Mouse (Mus musculus) ovary, postnatal 10 days (tissue): ENCODE measurements around the gene Arhgef39.
A peak's percentile ranks its signal among the peaks of the same experiment; 100 is the strongest.

Source experiments
- DNase-seq: peaks from one replicate; pipeline ENCODE4 v3.0.0; 2022; ENCODE audit warnings: low spot score

Gene Arhgef39

GRCm38 (mm10) chr4:43499407-43500333 is at the start of gene Arhgef39:
Gene Arhgef39, minus strand, starts transcription at chr4:43499695.
- no peak for DNase-seq

DNA sequence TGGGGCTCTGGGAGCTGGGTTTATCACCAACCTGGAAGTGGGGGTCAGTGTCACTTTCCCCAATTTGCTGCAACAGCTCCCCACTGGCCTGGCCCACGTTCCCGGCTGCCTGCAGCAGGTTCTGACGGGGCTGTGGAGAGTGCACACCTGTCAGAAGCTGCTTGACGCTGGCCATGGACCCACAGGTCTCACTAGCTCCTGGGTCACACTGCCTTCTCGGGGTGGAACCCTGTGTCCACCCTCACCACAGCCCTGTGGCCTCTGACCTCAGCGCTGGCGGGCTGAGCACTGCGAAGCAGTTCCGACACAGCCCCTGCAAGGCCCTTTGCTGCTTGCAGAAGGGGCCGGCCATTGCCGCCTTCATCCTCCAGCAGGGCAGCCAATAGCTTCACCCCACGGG is 49.6 kb upstream of the Arhgef39 start:
- no peak for DNase-seq

DNA sequence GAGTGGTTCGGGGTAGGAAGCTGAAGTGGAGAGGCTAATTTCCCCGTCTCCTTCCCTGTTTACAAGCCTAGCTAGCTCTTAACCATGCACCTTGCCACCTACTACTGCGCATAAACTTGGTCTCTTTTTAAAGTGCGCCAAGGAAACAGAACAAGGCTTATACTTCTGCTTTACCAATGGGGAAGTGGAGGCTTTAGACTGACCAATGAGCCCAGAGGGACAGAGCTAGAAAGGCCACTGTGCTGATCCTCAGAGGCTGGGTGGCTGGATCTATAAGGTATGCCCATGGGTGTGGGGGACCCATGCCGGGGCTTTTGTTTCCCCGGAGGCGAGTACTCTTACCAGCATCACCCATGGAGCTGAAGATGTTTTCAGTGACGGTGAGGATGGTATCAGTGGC is 47.7 kb upstream of the Arhgef39 start:
- DNase-seq: no peak

- DNase-seq: no peak
Measured at GRCm38 (mm10) chr4:43546375-43547047, 47.0 kb upstream of the Arhgef39 start.

GRCm38 (mm10) chr4:43542044-43542443 is 42.5 kb upstream of the Arhgef39 start:
- DNase-seq: no peak

DNA sequence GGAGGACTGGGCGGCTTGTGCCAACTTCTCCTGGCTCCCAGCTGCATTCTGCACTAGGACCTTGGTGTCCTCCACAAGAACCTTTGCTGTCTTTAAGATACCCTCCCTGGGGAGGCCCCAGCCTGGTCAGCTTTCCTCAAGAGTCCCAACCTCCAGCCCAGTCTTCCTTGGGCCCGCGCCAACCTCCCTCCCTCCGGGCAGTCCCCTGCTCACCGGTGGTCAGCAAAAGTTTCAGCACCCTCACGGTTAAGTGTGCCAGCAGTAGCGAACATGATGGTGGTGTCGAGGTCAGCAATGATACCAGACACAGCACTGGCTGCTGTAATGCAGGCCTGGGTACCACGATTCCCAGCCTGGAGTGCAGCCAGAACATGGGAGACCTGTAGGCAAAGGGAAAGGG is 36.5 kb upstream of the Arhgef39 start:
- no peak for DNase-seq

GRCm38 (mm10) chr4:43535628-43536027 is 36.1 kb upstream of the Arhgef39 start:
- DNase-seq: no peak

GRCm38 (mm10) chr4:43533270-43533669 is 33.8 kb upstream of the Arhgef39 start:
- DNase-seq: no peak

- DNase-seq: no peak
Measured at GRCm38 (mm10) chr4:43530581-43530980, 31.1 kb upstream of the Arhgef39 start.

- no peak for DNase-seq
Measured at GRCm38 (mm10) chr4:43530081-43530501, 30.6 kb upstream of the Arhgef39 start.

GRCm38 (mm10) chr4:43528487-43528886 is 29.0 kb upstream of the Arhgef39 start:
- no peak for DNase-seq

DNA sequence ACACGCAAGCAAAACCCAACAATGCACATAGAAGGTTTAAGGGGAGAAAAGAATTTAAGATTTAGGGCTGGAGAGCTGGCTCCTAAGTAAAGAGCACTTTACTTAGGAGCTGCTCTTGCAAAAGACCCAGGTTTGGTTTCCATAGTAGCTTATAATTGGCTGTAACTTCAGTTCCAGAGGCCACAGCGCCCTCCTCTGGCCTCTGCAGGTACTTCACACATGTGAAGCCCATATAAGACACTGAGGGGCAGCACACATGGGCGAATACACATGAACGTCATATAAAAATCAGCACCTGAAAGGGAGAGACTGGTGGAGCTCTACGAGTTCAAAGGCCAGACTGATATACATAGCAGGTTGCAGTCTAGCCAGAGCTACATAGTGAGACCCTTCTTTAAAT is 28.4 kb upstream of the Arhgef39 start:
- no peak for DNase-seq

DNA sequence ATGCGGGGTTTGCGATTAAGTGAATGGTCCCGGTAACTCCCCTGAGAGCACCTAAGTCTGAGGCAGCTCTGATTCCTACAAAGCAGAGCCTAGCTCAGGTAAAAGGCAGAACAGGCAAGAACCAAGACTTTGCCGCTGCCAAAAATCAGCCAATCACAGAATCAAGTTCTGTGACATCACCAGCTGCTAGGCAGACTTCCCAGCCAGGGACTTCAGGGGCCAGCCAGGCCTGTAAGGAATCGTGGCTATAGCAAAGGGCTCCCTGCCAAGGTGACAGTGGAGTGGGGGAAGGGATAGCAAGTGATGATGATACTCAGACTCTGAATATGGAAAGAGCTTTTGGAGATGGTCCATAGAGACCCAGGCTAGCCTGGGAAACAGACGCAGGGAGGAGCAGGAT is 20.5 kb upstream of the Arhgef39 start:
- DNase-seq: peak; percentile 93

DNA sequence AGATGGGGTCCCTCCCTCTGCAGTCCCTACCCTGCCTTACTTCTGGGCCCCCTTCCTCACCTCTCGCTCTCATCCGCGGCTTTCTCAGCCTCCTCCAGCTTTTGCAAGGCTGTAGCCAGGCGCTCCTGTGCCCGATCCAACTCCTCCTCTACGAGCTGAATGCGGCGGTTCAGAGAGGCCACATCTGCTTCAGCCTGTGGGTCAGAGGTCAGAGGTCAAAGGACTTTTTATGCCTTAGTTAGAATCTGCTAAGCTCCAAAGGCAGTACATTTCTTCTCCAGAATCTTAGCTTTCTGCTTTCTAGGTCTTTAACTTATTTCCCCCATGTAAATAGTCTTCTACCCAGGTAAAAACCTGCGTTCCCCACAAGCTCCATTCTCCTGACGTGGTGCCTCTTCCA is 20.1 kb upstream of the Arhgef39 start:
- DNase-seq: no peak

- DNase-seq: no peak
Measured at GRCm38 (mm10) chr4:43515764-43516708, 16.5 kb upstream of the Arhgef39 start.

GRCm38 (mm10) chr4:43513791-43514190 is 14.3 kb upstream of the Arhgef39 start:
- DNase-seq: no peak

GRCm38 (mm10) chr4:43513300-43513699 is 13.8 kb upstream of the Arhgef39 start:
- DNase-seq: no peak

GRCm38 (mm10) chr4:43512653-43513052 is 13.2 kb upstream of the Arhgef39 start:
- DNase-seq: no peak

GRCm38 (mm10) chr4:43511675-43512454 is 12.4 kb upstream of the Arhgef39 start:
- no peak for DNase-seq

GRCm38 (mm10) chr4:43509109-43509508 is 9.6 kb upstream of the Arhgef39 start:
- DNase-seq: no peak

- DNase-seq: no peak
Measured at GRCm38 (mm10) chr4:43508666-43508997, 9.1 kb upstream of the Arhgef39 start.
